Mouse (Mus musculus) monocyte, adult 5-6 weeks (primary cell): Measurements from ENCODE around the gene Abhd2. TPM values are rescaled to one million over a fixed set of nuclear protein-coding genes. Genes with fewer than 3 reads are reported as not detected.

ENCODE experiments used
- ATAC-seq: fragments of 153-309, 156-312 bp; replicated peaks from 2 replicates; pipeline ENCODE4 v1.8.0; 2017; ENCODE audit warnings: mild to moderate bottlenecking; ENCODE audit not compliant: low TSS enrichment, insufficient number of reproducible peaks, severe bottlenecking, poor library complexity, low FRiP score
- total RNA-seq: library from RNA; stranded (forward); fragments of 200-1000, 200-491, 200-594 nt; gene quantifications from 3 replicates; pipeline ENCODE4 v1.2.3, GENCODE M21; 2017

Abhd2 gene
- total RNA-seq, 1 experiment from 2014 or later = 39.9 TPM

GRCm38 (mm10) chr7:79311420-79311988 lies 38.5 kb downstream of the Abhd2 start:
- ATAC-seq = no peak

GRCm38 (mm10) chr7:79312246-79312645 lies 39.2 kb downstream of the Abhd2 start:
- ATAC-seq = no peak

- ATAC-seq = no peak
These were observed 40.6 kb downstream of the Abhd2 start for GRCm38 (mm10) chr7:79313519-79314059.

- ATAC-seq = peak; percentile 90
These were observed 41.5 kb downstream of the Abhd2 start for GRCm38 (mm10) chr7:79314517-79314916.

GRCm38 (mm10) chr7:79315149-79315548 lies 42.1 kb downstream of the Abhd2 start:
- no peak for ATAC-seq

- ATAC-seq = no peak
These were observed 43.2 kb downstream of the Abhd2 start for GRCm38 (mm10) chr7:79316069-79316695.

- no peak for ATAC-seq
These were observed 44.6 kb downstream of the Abhd2 start for GRCm38 (mm10) chr7:79317576-79317975.

- no peak for ATAC-seq
These were observed 45.3 kb downstream of the Abhd2 start for GRCm38 (mm10) chr7:79318110-79318801.

- ATAC-seq = no peak
These were observed 50.9 kb downstream of the Abhd2 start for GRCm38 (mm10) chr7:79323855-79324254.

GRCm38 (mm10) chr7:79328769-79329168 lies 55.8 kb downstream of the Abhd2 start:
- no peak for ATAC-seq

GRCm38 (mm10) chr7:79331197-79331596 lies 58.2 kb downstream of the Abhd2 start:
- ATAC-seq = no peak

GRCm38 (mm10) chr7:79333419-79333818 lies 60.4 kb downstream of the Abhd2 start:
- no peak for ATAC-seq

GRCm38 (mm10) chr7:79336362-79336910 lies 63.4 kb downstream of the Abhd2 start:
- no peak for ATAC-seq

- ATAC-seq = peak; percentile 55; the same call in 1 of the 2 replicates
These were observed 72.9 kb downstream of the Abhd2 start for GRCm38 (mm10) chr7:79345902-79346301.

- no peak for ATAC-seq
These were observed 73.6 kb downstream of the Abhd2 start for GRCm38 (mm10) chr7:79346555-79347075.

GRCm38 (mm10) chr7:79347108-79347813 lies 74.3 kb downstream of the Abhd2 start:
- ATAC-seq = no peak

GRCm38 (mm10) chr7:79348816-79349215 lies 75.8 kb downstream of the Abhd2 start:
- ATAC-seq = no peak

- ATAC-seq = peak; percentile 69
These were observed 76.9 kb downstream of the Abhd2 start for GRCm38 (mm10) chr7:79349738-79350386.
